Mouse (Mus musculus) hindbrain, embryonic 13.5 days (tissue): ENCODE measurements around the gene Sh2b3. TPM values are rescaled to one million over a fixed set of nuclear protein-coding genes. Genes with fewer than 3 reads are reported as not detected.

Source experiments
- ATAC-seq: fragments of 200-750 bp; cut with Nextera tagmentation; 2 replicates; pipeline ENCODE4 v1.8.0; 2017; ENCODE audit warnings: moderate TSS enrichment; ENCODE audit not compliant: low FRiP score
- H3K27ac ChIP-seq: fragments of 300-500 bp; sonication (generic); 2 replicates; pipeline ENCODE4 v1.5.1; 2015; ENCODE audit warnings: inconsistent platforms, mild to moderate bottlenecking, moderate library complexity
- H3K27me3 ChIP-seq: fragments of 300-500 bp; sonication (generic); 2 replicates; pipeline ENCODE4 v1.6.1; 2015; ENCODE audit warnings: mild to moderate bottlenecking, inconsistent platforms
- H3K36me3 ChIP-seq: fragments of 300-500 bp; sonication (generic); 2 replicates; pipeline ENCODE4 v1.6.1; 2015; ENCODE audit warnings: mild to moderate bottlenecking, inconsistent platforms
- H3K4me1 ChIP-seq: fragments of 300-500 bp; sonication (generic); replicated peaks from 2 replicates; pipeline ENCODE4 v1.6.1; 2015; ENCODE audit warnings: inconsistent platforms
- H3K4me2 ChIP-seq: fragments of 300-500 bp; sonication (generic); 2 replicates; pipeline ENCODE4 v1.6.1; 2015; ENCODE audit warnings: inconsistent platforms, mild to moderate bottlenecking, moderate library complexity
- H3K4me3 ChIP-seq: fragments of 300-500 bp; sonication (generic); 2 replicates; pipeline ENCODE4 v1.5.1; 2015; ENCODE audit warnings: mild to moderate bottlenecking, inconsistent platforms
- H3K9ac ChIP-seq: fragments of 300-500 bp; sonication (generic); 2 replicates; pipeline ENCODE4 v1.6.1; 2015; ENCODE audit warnings: mild to moderate bottlenecking, inconsistent platforms
- H3K9me3 ChIP-seq: fragments of 300-500 bp; sonication (generic); 2 replicates; pipeline ENCODE4 v1.6.1; 2016; ENCODE audit warnings: inconsistent platforms
- WGBS: fragments of 180-500 bp; shearing (Covaris S2); methylation state at CpG from one replicate; pipeline ENCODE4 v1.1.7; 2015; 5-methylcytosine and 5-hydroxymethylcytosine counted together
- polyA plus RNA-seq: library from polyadenylated mRNA; unstranded; fragments of >200 nt; fragmentation: Nextera tagmentation; extraction: Ambion mirVana; gene quantifications from 2 replicates; pipeline ENCODE4 v1.2.1, GENCODE M21; 2015

The Sh2b3 gene
- polyA plus RNA-seq: 6.4 and 6.5 TPM in 2 replicates

DNA sequence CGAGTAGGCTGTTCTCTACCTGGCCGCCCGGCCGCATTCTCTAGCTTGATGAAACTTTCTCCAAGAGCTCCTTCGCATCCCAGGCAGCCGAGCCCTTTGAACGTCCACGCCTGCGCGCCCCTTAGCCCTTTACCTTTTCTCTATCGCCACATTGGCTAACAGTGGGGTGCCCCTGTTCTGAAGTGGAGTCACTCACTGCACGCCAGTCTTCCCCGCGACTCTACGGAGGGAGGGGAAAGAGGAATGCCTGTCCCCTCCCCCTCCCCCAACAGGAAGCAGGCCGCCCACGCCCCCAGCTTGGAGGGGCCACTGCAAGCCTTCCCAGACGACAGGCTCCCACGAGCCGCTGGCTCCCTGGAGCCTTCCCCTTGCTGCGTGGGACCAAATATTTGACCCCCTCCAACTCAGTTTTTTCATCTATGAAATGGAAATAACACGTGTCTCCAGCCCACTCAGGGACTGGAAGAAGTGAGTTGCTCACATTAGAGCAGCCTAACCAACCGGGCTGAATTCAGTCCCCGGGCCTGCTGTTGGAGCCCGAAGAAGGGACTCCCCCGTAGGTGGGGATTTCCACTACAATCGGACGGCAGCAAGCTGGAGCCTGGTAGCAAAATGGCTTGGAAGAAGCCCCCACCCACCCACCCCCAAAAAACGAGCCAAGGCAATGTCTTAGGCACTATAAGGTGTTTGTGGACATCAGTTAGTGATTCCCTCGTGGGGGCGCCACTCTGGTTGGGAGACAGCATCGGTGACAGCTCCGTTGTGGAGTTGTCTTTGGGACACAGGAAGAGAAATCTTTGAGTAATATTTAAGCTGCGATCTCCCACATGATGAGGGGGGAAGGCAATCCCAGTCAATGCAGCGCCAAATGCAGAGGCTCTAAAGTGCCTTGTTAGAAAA, at the start of gene Sh2b3:
Sh2b3 (minus strand) TSS at position 206 of the 900 bp plus-strand sequence.
- Histone ChIP-seq H3K4me1 (peaks cover 64% of the 10 kb centered on the region), H3K9ac (peak within 1 kb of the TSS; percentile 80), H3K9me3 (no peaks in the 10 kb centered on the region), H3K4me2 (peak within 1 kb of the TSS; percentile 92), H3K27me3 (peaks cover 78% of the 10 kb centered on the region), H3K4me3 (peak within 1 kb of the TSS; percentile 67), H3K36me3 (no peaks in the 10 kb centered on the region), H3K27ac (peak within 1 kb of the TSS; percentile 64; the same call in 1 of the 2 replicates)
- WGBS: under 1% methylated on average over 35 of the region's 35 CpGs
- peak; percentile 12; the same call in 1 of the 2 replicates for ATAC-seq

DNA sequence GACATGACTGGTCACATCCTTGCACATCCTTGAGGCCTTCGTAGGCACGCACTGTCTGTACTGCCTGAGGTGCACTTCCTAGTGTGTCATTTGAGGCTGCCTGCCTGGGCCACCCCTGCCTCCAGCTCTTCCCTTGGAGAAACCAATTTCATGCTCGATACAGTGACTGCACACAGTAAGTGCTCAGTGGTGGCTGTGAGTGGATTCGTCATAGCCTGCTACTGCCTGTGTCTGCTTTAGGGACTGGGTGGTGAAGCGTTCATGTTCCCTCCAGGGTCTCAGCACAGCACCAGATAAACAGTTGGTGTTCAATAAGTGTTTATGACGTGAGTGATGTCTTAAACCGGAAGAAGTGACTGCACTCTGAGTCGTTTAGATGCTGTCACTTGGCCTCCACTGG, 45.9 kb upstream of the Sh2b3 start:
- H3K27me3 ChIP-seq: no peaks in the 10 kb centered on the region
- 61% methylated on average over 8 of the region's 8 CpGs for WGBS
- H3K9ac ChIP-seq: no peak overlapping the region
- H3K4me2 ChIP-seq: no peak overlapping the region
- H3K27ac ChIP-seq: 0 out of 2 replicates have a peak overlapping the region, but pooled peaks have one; percentile 48
- no peaks in the 10 kb centered on the region for H3K9me3 ChIP-seq
- ATAC-seq: peak; percentile 21; the same call in 1 of the 2 replicates
- no peak overlapping the region for H3K4me3 ChIP-seq
- peaks cover 5% of the 10 kb centered on the region for H3K4me1 ChIP-seq
- H3K36me3 ChIP-seq: peaks cover 44% of the 10 kb centered on the region

DNA sequence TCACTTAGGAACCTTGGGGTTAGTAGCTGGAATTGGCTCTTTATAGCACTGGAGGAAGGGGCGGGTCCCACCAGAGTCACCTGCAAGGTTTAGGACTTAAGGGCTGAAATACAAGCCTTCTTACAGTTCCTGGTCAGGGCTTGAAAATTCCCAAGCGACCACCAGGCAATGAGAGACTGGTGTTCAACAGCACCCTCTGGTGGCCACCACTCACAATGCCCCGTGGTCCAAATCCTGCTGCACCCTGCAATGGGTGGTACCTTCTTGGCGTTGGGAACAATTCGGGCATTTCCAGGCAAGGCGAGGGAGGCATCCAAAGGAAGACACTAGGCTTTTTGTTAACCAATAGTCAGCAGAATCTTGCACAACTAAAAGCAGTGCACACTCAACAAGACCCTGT, 41.8 kb upstream of the Sh2b3 start:
- Histone ChIP-seq H3K4me1 (peaks cover 10% of the 10 kb centered on the region), H3K4me2 (no peak overlapping the region), H3K27me3 (no peaks in the 10 kb centered on the region), H3K9ac (no peak overlapping the region), H3K36me3 (peaks cover 47% of the 10 kb centered on the region), H3K4me3 (no peak overlapping the region), H3K9me3 (no peaks in the 10 kb centered on the region), H3K27ac (peak overlapping the region; percentile 58; the same call in 1 of the 2 replicates)
- ATAC-seq: no peak
- 61% methylated on average over 6 of the region's 6 CpGs for WGBS

DNA sequence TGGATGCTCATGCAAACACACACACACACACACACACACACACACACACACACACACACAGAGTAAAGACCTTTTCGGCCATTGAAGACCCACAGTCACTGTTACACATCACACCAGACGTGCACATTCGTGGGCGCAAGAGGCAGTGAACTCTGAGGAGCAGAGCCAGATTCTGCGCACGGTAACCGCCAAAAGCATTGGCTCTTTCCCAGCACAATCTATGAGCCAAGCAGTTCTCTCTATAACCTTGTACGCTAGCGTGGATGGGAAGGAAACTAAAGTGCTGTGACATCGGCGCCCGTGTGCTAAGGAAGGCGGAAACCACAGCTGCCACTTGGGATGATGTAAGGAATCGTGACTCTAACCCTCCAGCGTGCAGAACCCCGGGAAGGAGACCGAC, 41.3 kb upstream of the Sh2b3 start:
- Histone ChIP-seq H3K9ac (no peak overlapping the region), H3K36me3 (peaks cover 50% of the 10 kb centered on the region), H3K4me1 (peaks cover 10% of the 10 kb centered on the region), H3K9me3 (no peaks in the 10 kb centered on the region), H3K27me3 (no peaks in the 10 kb centered on the region), H3K4me3 (no peak overlapping the region), H3K4me2 (no peak overlapping the region), H3K27ac (peak overlapping the region; percentile 58; the same call in 1 of the 2 replicates)
- no peak for ATAC-seq
- 83% methylated on average over 17 of the region's 17 CpGs for WGBS

DNA sequence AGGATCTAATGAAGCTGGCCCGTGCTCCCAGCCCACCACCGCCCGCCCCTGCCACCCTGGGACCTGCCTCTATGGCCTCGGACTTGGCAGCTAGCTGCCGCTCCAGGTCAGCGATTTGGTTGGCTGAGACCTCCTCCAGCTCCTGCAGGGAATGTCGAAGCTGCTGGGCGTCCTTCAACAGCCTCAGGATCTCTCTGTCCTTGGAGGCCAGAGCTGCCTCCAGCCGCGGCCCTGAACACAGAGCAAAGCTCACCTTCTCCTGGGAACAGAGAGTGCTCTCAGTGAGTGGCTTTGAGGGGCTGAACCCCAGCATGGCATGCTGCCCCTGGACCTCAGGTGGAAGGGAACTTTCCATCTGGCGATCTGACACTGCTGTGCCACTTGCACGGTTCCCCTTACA, 39.5 kb upstream of the Sh2b3 start:
- WGBS: 85% methylated on average over 12 of the region's 12 CpGs
- Histone ChIP-seq H3K9me3 (no peaks in the 10 kb centered on the region), H3K9ac (no peak overlapping the region), H3K36me3 (peaks cover 52% of the 10 kb centered on the region), H3K4me3 (no peak overlapping the region), H3K4me2 (no peak overlapping the region), H3K27ac (no peak overlapping the region), H3K27me3 (no peaks in the 10 kb centered on the region), H3K4me1 (peaks cover 10% of the 10 kb centered on the region)
- ATAC-seq: no peak

DNA sequence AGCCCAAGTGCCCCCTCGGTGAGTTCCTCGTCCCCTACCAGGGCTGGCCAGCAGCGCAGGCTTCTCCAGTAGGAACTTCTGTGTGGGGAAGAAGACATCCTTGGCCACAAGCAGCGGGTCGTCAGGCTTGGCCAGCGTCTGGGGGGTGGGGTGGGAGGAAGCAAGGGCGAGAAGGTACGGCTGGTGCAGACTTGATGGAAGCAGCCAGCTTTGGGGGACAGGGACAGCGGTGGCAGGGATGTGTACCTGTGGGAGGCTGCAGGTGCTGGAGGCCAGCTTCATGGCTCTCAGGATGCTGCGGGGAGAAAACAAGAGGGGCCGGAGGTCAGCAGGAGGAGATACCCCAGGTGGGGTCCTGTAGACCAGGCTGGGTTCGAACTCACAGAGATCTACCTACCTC, 37.6 kb upstream of the Sh2b3 start:
- no peaks in the 10 kb centered on the region for H3K27me3 ChIP-seq
- H3K4me2 ChIP-seq: no peak overlapping the region
- WGBS: 88% methylated on average over 12 of the region's 12 CpGs
- H3K27ac ChIP-seq: no peak overlapping the region
- ATAC-seq: no peak
- no peak overlapping the region for H3K9ac ChIP-seq
- peaks cover 10% of the 10 kb centered on the region for H3K4me1 ChIP-seq
- no peak overlapping the region for H3K4me3 ChIP-seq
- H3K36me3 ChIP-seq: peaks cover 52% of the 10 kb centered on the region
- no peaks in the 10 kb centered on the region for H3K9me3 ChIP-seq

DNA sequence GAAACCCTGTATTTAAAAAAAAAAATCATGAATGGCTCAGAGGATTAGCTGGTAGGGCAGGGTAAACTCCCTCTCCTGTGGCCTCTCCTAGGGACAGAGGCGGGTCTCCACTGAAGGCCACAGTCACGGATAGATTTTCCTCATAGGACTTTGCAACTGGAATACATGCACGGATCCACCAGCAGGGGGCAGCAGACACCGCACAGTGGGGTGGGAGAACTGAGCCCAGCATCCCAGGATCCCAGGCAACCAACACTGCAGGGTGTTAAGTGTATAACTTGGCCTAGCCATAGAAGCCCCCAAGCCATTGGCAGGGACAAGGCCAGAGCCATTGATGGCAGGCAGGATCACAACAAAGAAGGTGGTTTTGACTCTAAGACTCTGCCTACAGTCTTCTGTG, 34.7 kb upstream of the Sh2b3 start:
- H3K9me3 ChIP-seq: no peaks in the 10 kb centered on the region
- no peak overlapping the region for H3K27ac ChIP-seq
- no peak overlapping the region for H3K9ac ChIP-seq
- H3K4me2 ChIP-seq: no peak overlapping the region
- no peak overlapping the region for H3K4me3 ChIP-seq
- no peaks in the 10 kb centered on the region for H3K4me1 ChIP-seq
- H3K27me3 ChIP-seq: no peaks in the 10 kb centered on the region
- 0 out of 2 replicates have a peak, but pooled peaks have one; percentile 29 for ATAC-seq
- WGBS: 11% methylated on average over 4 of the region's 4 CpGs
- peaks cover 67% of the 10 kb centered on the region for H3K36me3 ChIP-seq

DNA sequence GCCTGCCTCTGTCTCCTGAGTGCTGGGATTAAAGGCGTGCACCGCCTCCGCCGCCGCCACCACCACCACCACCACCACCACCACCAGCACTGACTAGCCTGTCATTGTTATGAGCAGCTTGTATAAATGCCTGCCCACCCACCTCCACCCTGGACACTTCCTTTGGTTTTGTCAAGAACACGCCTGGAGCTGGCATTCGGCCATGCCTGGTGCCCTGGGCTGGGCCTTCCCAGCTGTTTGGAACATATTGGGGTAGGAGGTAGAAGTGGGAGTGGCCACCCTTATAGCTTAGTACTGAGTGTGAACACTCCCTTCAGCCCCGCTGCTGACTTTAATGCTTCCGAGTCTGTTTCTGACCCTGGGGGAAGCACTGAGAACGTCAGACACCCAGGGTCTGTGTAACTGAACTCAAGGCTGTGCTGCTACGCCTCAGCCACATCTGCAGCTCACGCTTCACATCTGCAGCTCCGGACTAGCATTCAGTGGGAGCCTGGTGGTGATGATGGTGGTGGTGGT, 34.1 kb upstream of the Sh2b3 start:
- ATAC-seq: no peak
- Histone ChIP-seq H3K27me3 (0 out of 2 replicates have a peak, but pooled peaks cover 3% of the 10 kb centered on the region), H3K9me3 (no peaks in the 10 kb centered on the region), H3K9ac (no peak overlapping the region), H3K4me3 (no peak overlapping the region), H3K4me1 (no peaks in the 10 kb centered on the region), H3K27ac (no peak overlapping the region), H3K4me2 (no peak overlapping the region), H3K36me3 (peaks cover 69% of the 10 kb centered on the region)
- WGBS: 84% methylated on average over 13 of the region's 13 CpGs

DNA sequence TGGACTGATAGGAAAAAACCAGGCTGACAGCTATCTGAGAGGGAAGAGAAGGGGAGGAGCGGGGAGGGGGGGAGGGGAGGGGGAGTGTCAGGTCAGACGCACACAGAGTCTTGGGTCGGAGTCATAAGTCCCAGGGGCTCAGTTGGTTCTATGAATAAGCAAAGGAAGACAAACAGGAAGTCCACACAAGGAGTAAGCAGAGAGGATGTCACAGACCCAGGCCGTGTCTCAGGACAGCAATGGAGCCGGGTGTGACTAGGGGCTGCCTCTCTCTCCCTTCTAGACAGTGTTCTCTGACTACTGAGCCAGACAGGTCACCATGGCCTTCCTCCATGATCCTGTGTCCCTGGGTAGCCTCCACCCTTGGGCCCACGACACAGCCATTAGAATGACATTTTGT, 33.4 kb upstream of the Sh2b3 start:
- Histone ChIP-seq H3K4me2 (no peak overlapping the region), H3K27me3 (0 out of 2 replicates have a peak, but pooled peaks cover 4% of the 10 kb centered on the region), H3K9me3 (no peaks in the 10 kb centered on the region), H3K36me3 (peaks cover 66% of the 10 kb centered on the region), H3K4me3 (no peak overlapping the region), H3K4me1 (no peaks in the 10 kb centered on the region), H3K27ac (no peak overlapping the region), H3K9ac (no peak overlapping the region)
- ATAC-seq: no peak
- WGBS: 76% methylated on average over 6 of the region's 6 CpGs

DNA sequence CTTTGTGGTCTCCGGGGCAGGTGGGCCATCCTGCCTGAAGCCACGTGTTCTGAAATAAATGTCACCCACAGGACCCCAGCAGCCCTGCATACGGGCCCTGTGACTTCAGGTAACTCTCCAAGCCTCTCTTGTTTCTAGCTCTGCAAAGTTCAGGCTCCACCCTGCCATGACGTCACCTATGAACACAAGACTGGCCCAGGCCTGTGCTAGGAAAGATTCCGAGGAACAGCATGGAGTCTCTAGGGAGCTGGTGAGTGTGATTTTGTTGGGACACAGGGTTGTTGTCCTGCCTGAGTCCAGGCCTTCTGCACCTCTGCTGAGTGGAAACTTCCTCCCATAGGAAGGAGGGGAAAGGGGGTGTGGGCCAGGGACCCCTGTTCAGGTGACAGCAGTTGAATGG, 30.5 kb upstream of the Sh2b3 start:
- no peak overlapping the region for H3K4me2 ChIP-seq
- no peak overlapping the region for H3K4me3 ChIP-seq
- no peaks in the 10 kb centered on the region for H3K9me3 ChIP-seq
- H3K27ac ChIP-seq: no peak overlapping the region
- WGBS: 73% methylated on average over 5 of the region's 5 CpGs
- peaks cover 46% of the 10 kb centered on the region for H3K36me3 ChIP-seq
- H3K27me3 ChIP-seq: 0 out of 2 replicates have a peak, but pooled peaks cover 8% of the 10 kb centered on the region
- 0 out of 2 replicates have a peak, but pooled peaks cover 4% of the 10 kb centered on the region for H3K4me1 ChIP-seq
- H3K9ac ChIP-seq: no peak overlapping the region
- ATAC-seq: no peak

DNA sequence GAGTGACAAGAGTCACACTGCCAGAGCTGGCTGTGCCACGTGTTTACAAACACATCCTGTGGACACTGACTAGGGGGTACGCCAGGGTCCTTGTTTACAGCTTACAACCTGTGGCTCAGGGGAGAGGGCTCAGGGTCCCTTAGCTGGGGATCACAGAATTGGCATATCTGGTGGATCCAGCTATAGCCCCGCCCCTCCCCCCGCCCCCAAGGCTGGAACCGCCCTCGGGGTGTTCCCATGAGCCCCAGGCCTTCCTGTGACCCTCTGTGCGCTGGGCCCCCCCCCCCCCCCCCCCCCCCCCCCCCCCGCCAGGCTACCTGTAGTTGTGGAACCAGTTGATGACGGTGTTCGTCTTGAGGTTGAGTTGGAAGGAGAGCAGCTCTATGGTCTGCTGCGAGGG, 26.9 kb upstream of the Sh2b3 start:
- H3K4me2 ChIP-seq: no peak overlapping the region
- no peak overlapping the region for H3K27ac ChIP-seq
- peaks cover 61% of the 10 kb centered on the region for H3K36me3 ChIP-seq
- 0 out of 2 replicates have a peak, but pooled peaks cover 4% of the 10 kb centered on the region for H3K4me1 ChIP-seq
- no peaks in the 10 kb centered on the region for H3K9me3 ChIP-seq
- no peak overlapping the region for H3K4me3 ChIP-seq
- no peak for ATAC-seq
- 0 out of 2 replicates have a peak, but pooled peaks cover 8% of the 10 kb centered on the region for H3K27me3 ChIP-seq
- WGBS: 8% methylated on average over 3 of the region's 11 CpGs
- no peak overlapping the region for H3K9ac ChIP-seq

DNA sequence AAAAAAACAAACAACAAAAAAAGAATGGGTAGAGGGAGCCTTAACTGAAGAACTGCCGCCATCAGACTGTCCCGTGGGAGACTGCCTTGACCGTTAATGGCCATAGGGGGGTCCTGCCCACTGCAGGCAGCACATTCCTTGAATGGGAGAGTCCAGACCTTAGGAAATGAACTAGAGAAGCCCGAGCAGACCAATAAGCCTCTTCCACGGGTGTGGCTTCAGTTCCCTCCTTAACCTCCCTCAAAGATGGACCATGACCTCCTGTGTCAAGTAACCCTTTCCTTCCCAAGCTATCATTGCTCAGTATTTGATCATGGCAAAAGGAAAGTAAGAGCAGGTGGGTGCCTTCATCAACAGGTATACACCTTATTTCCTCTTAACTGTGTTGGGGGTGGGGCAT, 24.5 kb upstream of the Sh2b3 start:
- Histone ChIP-seq H3K9me3 (no peaks in the 10 kb centered on the region), H3K27ac (no peak overlapping the region), H3K4me3 (no peak overlapping the region), H3K4me2 (no peak overlapping the region), H3K4me1 (0 out of 2 replicates have a peak, but pooled peaks cover 4% of the 10 kb centered on the region), H3K36me3 (peaks cover 48% of the 10 kb centered on the region), H3K9ac (no peak overlapping the region), H3K27me3 (0 out of 2 replicates have a peak, but pooled peaks cover 6% of the 10 kb centered on the region)
- no peak for ATAC-seq
- 51% methylated on average over 5 of the region's 5 CpGs for WGBS
